Comparison of ENCODE assay signal across 7 mouse cellular contexts in genomic region chr10:127062503-127062902, GRCm38 (mm10). TPM values are rescaled to one million over a fixed set of nuclear protein-coding genes. Genes with fewer than 3 reads are reported as not detected.
DNase-seq lines count a peak whose midpoint lies in the region; ATAC-seq and TF ChIP-seq lines count a peak whose summit lies in the region.

No protein-coding gene starts in this region.

- peak overlapping the region; percentile 80; the same call in 1 of the 2 replicates for H3K4me3 ChIP-seq in layer of hippocampus, adult 2 months
- H3K4me3 ChIP-seq in hindbrain, embryonic 14.5 days (replicated peaks; ENCODE audit: low read length), result peak overlapping the region; percentile 75; the same call in 1 of the 2 replicates
- H3K4me3 ChIP-seq in midbrain, embryonic 16.5 days (ENCODE audit: low read depth, low read length), result no peak overlapping the region

- peak overlapping the region; percentile 25; the same call in 1 of the 2 replicates for H3K9ac ChIP-seq in hindbrain, embryonic 14.5 days
- no peak overlapping the region for H3K9ac ChIP-seq in midbrain, embryonic 16.5 days (ENCODE audit: low read depth, low read length)

- 72% methylated on average over 5 of the region's 5 CpGs for WGBS in hindbrain, embryonic 14.5 days
- WGBS in midbrain, embryonic 16.5 days, result 77% methylated on average over 5 of the region's 5 CpGs

- H3K27me3 ChIP-seq in hindbrain, embryonic 14.5 days (ENCODE audit: control insufficient read depth, insufficient read depth, low read length), result no peaks in the 10 kb centered on the region
- H3K27me3 ChIP-seq in midbrain, embryonic 16.5 days (ENCODE audit: control insufficient read depth, insufficient read depth, low read depth, low read length), result no peaks in the 10 kb centered on the region

- peaks cover 35% of the 10 kb centered on the region for H3K36me3 ChIP-seq in hindbrain, embryonic 14.5 days (replicated peaks; ENCODE audit: control insufficient read depth, insufficient read depth)
- peaks cover 25% of the 10 kb centered on the region for H3K36me3 ChIP-seq in midbrain, embryonic 16.5 days (ENCODE audit: control insufficient read depth, insufficient read depth, low read length)

- peak overlapping the region; percentile 55 for H3K4me2 ChIP-seq in hindbrain, embryonic 14.5 days (replicated peaks)
- H3K4me2 ChIP-seq in midbrain, embryonic 16.5 days (ENCODE audit: low read length), result peak overlapping the region; percentile 54

- TF ChIP-seq CTCF in layer of hippocampus, adult 2 months (conservative IDR thresholded peaks at IDR 0.05), result no peak

- no peak for DNase-seq in layer of hippocampus, adult 2 months (ENCODE audit: low spot score in 2 of 2)
- no peak for DNase-seq in layer of hippocampus, postnatal 14 days (ENCODE audit: low spot score in 2 of 2)
- peak; percentile 73 for DNase-seq in NIH3T3 (ENCODE audit: low read depth)
- no peak for DNase-seq in hindbrain, embryonic 14.5 days (ENCODE audit: low spot score)
- DNase-seq in layer of hippocampus, adult 9-10 months (ENCODE audit: low spot score), result no peak

- peaks cover 34% of the 10 kb centered on the region for H3K4me1 ChIP-seq in hindbrain, embryonic 14.5 days (replicated peaks; ENCODE audit: control insufficient read depth, insufficient read depth, low read length)
- H3K4me1 ChIP-seq in midbrain, embryonic 16.5 days (ENCODE audit: control insufficient read depth, insufficient read depth, low read length), result peaks cover 31% of the 10 kb centered on the region

- ATAC-seq in hindbrain, embryonic 14.5 days (ENCODE audit: low FRiP score), result no peak
- ATAC-seq in midbrain, embryonic 16.5 days, result no peak
- ATAC-seq in cerebellum, adult (ENCODE audit: insufficient number of reproducible peaks, low FRiP score, low TSS enrichment), result no peak

- no peaks in the 10 kb centered on the region for H3K9me3 ChIP-seq in hindbrain, embryonic 14.5 days (ENCODE audit: control insufficient read depth, low read length)
- no peaks in the 10 kb centered on the region for H3K9me3 ChIP-seq in midbrain, embryonic 16.5 days (replicated peaks; ENCODE audit: control insufficient read depth, low read length, poor library complexity, severe bottlenecking)

- H3K27ac ChIP-seq in layer of hippocampus, adult 2 months, result peak overlapping the region; percentile 89
- peak overlapping the region; percentile 84 for H3K27ac ChIP-seq in hindbrain, embryonic 14.5 days
- peak overlapping the region; percentile 87 for H3K27ac ChIP-seq in midbrain, embryonic 16.5 days (ENCODE audit: low read length)

RNA-seq across cellular contexts. Expression of gene Cdk4, which starts 0.8 kb away (rescaled TPM):
- total RNA-seq in layer of hippocampus, adult 2 months (2021), result 10 to 100 TPM; 84.6 to 94.8 TPM
- total RNA-seq in layer of hippocampus, postnatal 14 days (2021), result 100 to 1,000 TPM; 120 to 123 TPM
- 764 and 784 TPM in 2 replicates for polyA plus RNA-seq in hindbrain, embryonic 14.5 days (2014; fragmentation: Nextera tagmentation; extraction: Ambion mirVana)
- polyA plus RNA-seq in midbrain, embryonic 16.5 days (2015; fragmentation: Nextera tagmentation; extraction: Ambion mirVana), result 646 and 776 TPM in 2 replicates

RNA-seq across cellular contexts. Expression of gene March9, which starts 2.5 kb away (rescaled TPM):
- 10 to 100 TPM; 19.8 TPM for total RNA-seq in layer of hippocampus, adult 2 months (2021)
- total RNA-seq in layer of hippocampus, postnatal 14 days (2021), result 10 to 100 TPM; 31.8 to 34.9 TPM
- 12.0 and 12.9 TPM in 2 replicates for polyA plus RNA-seq in hindbrain, embryonic 14.5 days (2014; fragmentation: Nextera tagmentation; extraction: Ambion mirVana)
- polyA plus RNA-seq in midbrain, embryonic 16.5 days (2015; fragmentation: Nextera tagmentation; extraction: Ambion mirVana), result 5.6 and 6.3 TPM in 2 replicates

RNA-seq across cellular contexts. Expression of gene Tspan31, which starts 7.6 kb away (rescaled TPM):
- total RNA-seq in layer of hippocampus, adult 2 months (2021), result 10 to 100 TPM; 57.2 to 62.1 TPM
- 10 to 100 TPM; 62.7 to 65.4 TPM for total RNA-seq in layer of hippocampus, postnatal 14 days (2021)
- polyA plus RNA-seq in hindbrain, embryonic 14.5 days (2014; fragmentation: Nextera tagmentation; extraction: Ambion mirVana), result 54.4 and 83.3 TPM in 2 replicates
- 105 and 110 TPM in 2 replicates for polyA plus RNA-seq in midbrain, embryonic 16.5 days (2015; fragmentation: Nextera tagmentation; extraction: Ambion mirVana)

RNA-seq across cellular contexts. Expression of gene Agap2, which starts 12.6 kb away (rescaled TPM):
- 100 to 1,000 TPM; 820 to 844 TPM for total RNA-seq in layer of hippocampus, adult 2 months (2021)
- 100 to 1,000 TPM; 719 to 736 TPM for total RNA-seq in layer of hippocampus, postnatal 14 days (2021)
- 6.7 and 8.2 TPM in 2 replicates for polyA plus RNA-seq in hindbrain, embryonic 14.5 days (2014; fragmentation: Nextera tagmentation; extraction: Ambion mirVana)
- polyA plus RNA-seq in midbrain, embryonic 16.5 days (2015; fragmentation: Nextera tagmentation; extraction: Ambion mirVana), result 5.1 and 5.3 TPM in 2 replicates

RNA-seq across cellular contexts. Expression of gene Cyp27b1, which starts 14.5 kb away (rescaled TPM):
- total RNA-seq in layer of hippocampus, adult 2 months (2021), result 1 to 10 TPM; 1.0 to 1.1 TPM
- 1 to 10 TPM in 1 of 2 experiments, under 1 TPM in 1; 0.74 to 1.0 TPM for total RNA-seq in layer of hippocampus, postnatal 14 days (2021)
- polyA plus RNA-seq in hindbrain, embryonic 14.5 days (2014; fragmentation: Nextera tagmentation; extraction: Ambion mirVana), result 0.08 TPM in 1 of 2 replicates, not detected in the other
- 0.08 and 0.14 TPM in 2 replicates for polyA plus RNA-seq in midbrain, embryonic 16.5 days (2015; fragmentation: Nextera tagmentation; extraction: Ambion mirVana)
